Mouse (Mus musculus): ENCODE measurements around the gene Slc39a8. TPM values are rescaled to one million over a fixed set of nuclear protein-coding genes. Genes with fewer than 3 reads are reported as not detected.

Slc39a8 gene
- total RNA-seq (2023), result 1 to 10 TPM; 5.2 to 5.7 TPM

DNA sequence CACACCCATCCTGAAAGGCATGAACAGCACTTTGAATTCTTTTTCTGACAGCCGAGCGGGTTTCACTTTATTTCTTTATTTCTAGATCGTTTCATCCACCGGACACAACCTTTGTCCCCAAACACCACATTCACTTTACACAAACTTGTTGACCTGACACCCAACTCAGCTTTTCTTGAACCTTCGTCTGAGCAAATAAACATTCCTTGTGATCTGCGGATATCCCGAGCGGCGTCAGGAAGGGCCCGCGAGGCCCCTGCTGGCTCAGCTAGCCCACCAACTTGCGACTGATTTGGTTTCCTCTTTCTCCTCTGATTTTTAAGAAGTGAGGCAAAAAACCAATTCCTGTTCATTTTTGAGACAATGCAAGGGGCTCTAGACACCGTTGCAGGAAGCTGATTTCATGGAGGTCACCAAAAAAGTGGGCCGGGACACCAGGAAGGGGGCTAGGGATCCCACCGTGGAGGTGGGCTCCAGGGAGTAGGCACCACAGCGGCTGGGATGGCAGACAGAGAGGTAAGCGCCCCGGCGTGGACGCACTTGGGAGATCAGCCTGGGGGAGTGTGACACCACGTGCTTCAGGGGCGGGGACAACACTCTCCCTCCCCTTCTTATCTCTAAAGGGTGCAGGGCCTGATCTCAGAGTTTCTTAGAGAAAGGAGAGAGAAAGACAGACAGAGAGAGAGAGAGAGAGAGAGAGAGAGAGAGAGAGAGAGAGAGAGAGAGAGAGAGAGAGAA is at the start of gene Slc39a8:
Gene Slc39a8 (plus strand): TSS at position 264 of the 738 bp plus-strand sequence.

Other genes starting within 250 kb of the Slc39a8 start
- gene Nfkb1, start 133.7 kb upstream of the Slc39a8 start, total RNA-seq (2023), result 100 to 1,000 TPM; 193 to 194 TPM

All from T-cell, adult 66 days (primary cell).